Mouse (Mus musculus) myocyte (in vitro differentiated cells): ENCODE results near the gene Camkk2.

Experiments
- CEBPB ChIP-seq: IDR thresholded peaks from 2 replicates; pipeline ENCODE4 v1.6.1; 2011; ENCODE audit warnings: mild to moderate bottlenecking, moderate library complexity; ENCODE audit not compliant: poor library complexity, insufficient read depth, severe bottlenecking
- E2F4 ChIP-seq: IDR thresholded peaks from one replicate; pipeline ENCODE4 v1.6.1; 2011; ENCODE audit warnings: mild to moderate bottlenecking, control low read depth, moderate library complexity; ENCODE audit not compliant: insufficient read depth
- MAX ChIP-seq: IDR thresholded peaks from one replicate; pipeline ENCODE4 v1.6.1; 2011; ENCODE audit warnings: low read depth, mild to moderate bottlenecking, control low read depth
- MYOD1 ChIP-seq, 3 experiments: IDR thresholded peaks; one replicate each; pipeline ENCODE4 v1.6.1; 2011; ENCODE audit warnings: control low read depth in 2 of 3, low read depth in 2 of 3, mild to moderate bottlenecking in 2 of 3, moderate library complexity in 1 of 3; ENCODE audit not compliant: insufficient read length in 2 of 3, control insufficient read depth in 1 of 3
- MYOG ChIP-seq, 3 experiments: IDR thresholded peaks; one replicate each; pipeline ENCODE4 v1.6.1; 2011; ENCODE audit warnings: control low read depth in 2 of 3, low read depth in 2 of 3, mild to moderate bottlenecking in 2 of 3; ENCODE audit not compliant: insufficient read length in 2 of 3, control insufficient read depth in 1 of 3, insufficient read depth in 1 of 3
- POLR2A ChIP-seq: IDR thresholded peaks from one replicate; pipeline ENCODE4 v1.6.1; 2011; ENCODE audit warnings: low read depth, mild to moderate bottlenecking, control low read depth, moderate library complexity; ENCODE audit not compliant: insufficient read length
- POLR2AphosphoS2 ChIP-seq: IDR thresholded peaks from one replicate; pipeline ENCODE4 v1.6.1; 2011; ENCODE audit warnings: low read depth, control low read depth; ENCODE audit not compliant: insufficient read length
- REST ChIP-seq: IDR thresholded peaks from one replicate; pipeline ENCODE4 v1.6.1; 2011; ENCODE audit warnings: mild to moderate bottlenecking, control low read depth, moderate library complexity; ENCODE audit not compliant: insufficient read depth, insufficient read length
- TCF12 ChIP-seq: IDR thresholded peaks from one replicate; pipeline ENCODE4 v1.6.1; 2011; ENCODE audit warnings: mild to moderate bottlenecking, control low read depth; ENCODE audit not compliant: poor library complexity, insufficient read depth, severe bottlenecking
- USF1 ChIP-seq: IDR thresholded peaks from one replicate; pipeline ENCODE4 v1.6.1; 2011; ENCODE audit warnings: low read depth, mild to moderate bottlenecking, control low read depth, moderate library complexity

DNA sequence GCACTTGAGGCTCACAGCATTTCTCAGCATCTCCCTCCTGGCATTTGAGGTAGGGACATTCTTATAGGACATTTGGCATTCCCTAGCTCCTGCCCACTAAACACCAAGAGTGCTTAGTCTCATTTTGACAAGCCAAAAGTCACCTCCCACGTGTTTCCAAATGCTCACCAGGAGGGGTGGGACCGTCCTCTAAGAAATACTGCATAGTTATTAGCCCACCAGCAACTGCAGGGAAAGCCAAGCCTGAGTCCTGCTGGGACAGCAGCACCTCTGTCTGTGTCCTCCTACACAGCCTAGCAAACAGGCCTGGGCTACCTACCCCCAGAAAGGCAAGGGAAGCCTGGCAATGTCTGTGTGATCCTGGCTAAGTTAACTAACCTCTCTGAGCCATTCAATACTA lies 1.9 kb downstream of the Camkk2 start:
- TF ChIP-seq REST = no peak
- TF ChIP-seq MAX = no peak
- TF ChIP-seq POLR2A = no peak
- TF ChIP-seq E2F4 = no peak
- no peak for TF ChIP-seq MYOG (IDR thresholded peaks at IDR 0.05; ENCODE audit: control insufficient read depth in 1 of 3, insufficient read depth in 1 of 3, insufficient read length in 2 of 3, low read depth in 2 of 3)
- no peak for TF ChIP-seq TCF12
- no peak for TF ChIP-seq MYOD1 (IDR thresholded peaks at IDR 0.05; ENCODE audit: control insufficient read depth in 1 of 3, insufficient read length in 2 of 3, low read depth in 2 of 3)
- TF ChIP-seq CEBPB = no peak
- no peak for TF ChIP-seq USF1
- TF ChIP-seq POLR2AphosphoS2 = no peak
